Mouse (Mus musculus): Measurements from ENCODE around the gene Myt1. TPM values are rescaled to one million over a fixed set of nuclear protein-coding genes. Genes with fewer than 3 reads are reported as not detected.
A peak's percentile ranks its signal among the peaks of the same experiment; 100 is the strongest.

Gene Myt1
- total and polyA plus RNA-seq, 3 experiments = not detected

GRCm38 (mm10) chr2:181863791-181864535 lies 100.8 kb downstream of the Myt1 start, which contains the start of gene Polr3k (continued):
- 0 out of 2 replicates have a peak, but pooled peaks have one; percentile 20 for TF ChIP-seq BHLHE40 (IDR thresholded peaks at IDR 0.05; ENCODE audit: borderline replicate concordance, low read depth, low read length)
- 0 out of 2 replicates have a peak, but pooled peaks have one; percentile 25 for TF ChIP-seq CHD2 (IDR thresholded peaks at IDR 0.05; ENCODE audit: low read length)
- TF ChIP-seq UBTF (IDR thresholded peaks at IDR 0.05; ENCODE audit: borderline replicate concordance, insufficient read depth, low read depth, low read length) = no peak

GRCm38 (mm10) chr2:181864536-181864860 lies 101.4 kb downstream of the Myt1 start:
- Histone ChIP-seq H3K27me3 (ENCODE audit: control insufficient read depth in 1 of 2, insufficient read depth in 2 of 2, low read length in 2 of 2) (no peaks in the 10 kb centered on the region), H3K79me2 (ENCODE audit: control insufficient read depth, insufficient read depth, low read length, poor library complexity) (peaks cover 16% of the 10 kb centered on the region), H3K4me1 (ENCODE audit: control insufficient read depth in 1 of 2, insufficient read depth in 2 of 2, low read length in 2 of 2) (peaks cover 0 to 2% of the 10 kb centered on the region in 2 experiments; a peak in 1 of 4 replicates), H3K27ac (ENCODE audit: control insufficient read depth, low read depth, low read length) (peak overlapping the region; percentile 42), H3K9ac (ENCODE audit: control insufficient read depth, low read depth, low read length, poor library complexity, severe bottlenecking) (peak overlapping the region; percentile 67), H3K9me3 (replicated peaks; ENCODE audit: insufficient read depth, low read length) (no peaks in the 10 kb centered on the region), H3K4me3 (ENCODE audit: control insufficient read depth in 1 of 2, insufficient read depth in 1 of 2, low read depth in 2 of 2, low read length in 2 of 2) (peak overlapping the region; percentile 67 to 86), H3K36me3 (ENCODE audit: control insufficient read depth in 1 of 2, insufficient read depth in 2 of 2, low read length in 2 of 2) (peaks cover 6 to 9% of the 10 kb centered on the region in 2 experiments)
- TF ChIP-seq MYB (IDR thresholded peaks at IDR 0.05; ENCODE audit: low read depth, low read length) = no peak
- TF ChIP-seq RCOR1 (IDR thresholded peaks at IDR 0.05; ENCODE audit: low read depth, low read length) = no peak
- no peak for TF ChIP-seq CHD1 (IDR thresholded peaks at IDR 0.05; ENCODE audit: low read depth, low read length)
- no peak for TF ChIP-seq BHLHE40 (IDR thresholded peaks at IDR 0.05; ENCODE audit: borderline replicate concordance, low read depth, low read length)
- no peak for TF ChIP-seq HCFC1 (IDR thresholded peaks at IDR 0.05; ENCODE audit: low read depth, low read length)
- no peak for TF ChIP-seq MXI1 (IDR thresholded peaks at IDR 0.05; ENCODE audit: low read depth, low read length)
- no peak for TF ChIP-seq RAD21 (IDR thresholded peaks at IDR 0.05; ENCODE audit: low read depth, low read length)
- DNase-seq (ENCODE audit: low read depth, low spot score) = no peak

DNA sequence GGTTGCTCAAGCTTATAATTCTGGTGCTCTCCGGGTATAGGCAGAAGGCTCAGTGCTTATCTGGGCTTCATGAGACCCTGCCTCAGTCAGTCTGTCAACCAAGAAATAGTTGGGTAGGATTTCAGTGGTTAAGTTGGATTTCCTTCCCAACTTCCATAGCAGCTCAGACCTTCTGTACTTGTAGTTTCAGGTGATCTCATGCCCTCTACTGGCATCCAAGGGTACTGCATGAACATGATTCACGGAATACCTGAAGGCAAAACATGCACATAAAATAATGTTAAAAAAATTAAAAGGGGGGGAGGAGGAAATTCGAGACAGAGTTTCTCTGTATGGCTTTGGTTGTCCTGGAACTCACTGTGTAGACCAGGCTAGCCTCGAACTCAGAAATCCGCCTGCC lies 103.8 kb downstream of the Myt1 start:
- Histone ChIP-seq H3K4me1 (ENCODE audit: control insufficient read depth in 1 of 2, insufficient read depth in 2 of 2, low read length in 2 of 2) (peaks cover 0 to 2% of the 10 kb centered on the region in 2 experiments; a peak in 1 of 4 replicates), H3K4me3 (ENCODE audit: control insufficient read depth in 1 of 2, insufficient read depth in 1 of 2, low read depth in 2 of 2, low read length in 2 of 2) (no peak overlapping the region), H3K9me3 (replicated peaks; ENCODE audit: insufficient read depth, low read length) (no peaks in the 10 kb centered on the region), H3K79me2 (ENCODE audit: control insufficient read depth, insufficient read depth, low read length, poor library complexity) (peaks cover 16% of the 10 kb centered on the region), H3K27ac (ENCODE audit: control insufficient read depth, low read depth, low read length) (no peak overlapping the region), H3K9ac (ENCODE audit: control insufficient read depth, low read depth, low read length, poor library complexity, severe bottlenecking) (no peak overlapping the region), H3K36me3 (ENCODE audit: control insufficient read depth in 1 of 2, insufficient read depth in 2 of 2, low read length in 2 of 2) (peaks cover 9 to 11% of the 10 kb centered on the region in 2 experiments), H3K27me3 (ENCODE audit: control insufficient read depth in 1 of 2, insufficient read depth in 2 of 2, low read length in 2 of 2) (no peaks in the 10 kb centered on the region)
- no peak for TF ChIP-seq NRF1 (IDR thresholded peaks at IDR 0.05; ENCODE audit: insufficient read depth, low read depth, low read length, poor library complexity, severe bottlenecking)
- peak; percentile 46 to 88 (median 84) for TF ChIP-seq CTCF (IDR thresholded peaks at IDR 0.05 in 2 of 3, conservative IDR thresholded peaks at IDR 0.05 in 1 of 3; ENCODE audit: control insufficient read depth in 1 of 3, insufficient read depth in 1 of 3, low read depth in 2 of 3, low read length in 3 of 3, poor library complexity in 1 of 3, severe bottlenecking in 1 of 3)
- peak; percentile 68 for TF ChIP-seq ZC3H11A (IDR thresholded peaks at IDR 0.05; ENCODE audit: low read depth, low read length)
- 0 out of 2 replicates have a peak, but pooled peaks have one; percentile 24 for TF ChIP-seq MXI1 (IDR thresholded peaks at IDR 0.05; ENCODE audit: low read depth, low read length)
- TF ChIP-seq SMC3 (IDR thresholded peaks at IDR 0.05; ENCODE audit: low read depth, low read length) = peak; percentile 79
- no peak for TF ChIP-seq USF2 (IDR thresholded peaks at IDR 0.05; ENCODE audit: borderline replicate concordance in 1 of 2, insufficient read depth in 1 of 2, low read depth in 1 of 2, low read length in 2 of 2)
- no peak for TF ChIP-seq ZNF384 (IDR thresholded peaks at IDR 0.05; ENCODE audit: low read depth, low read length)
- peak; percentile 26; the same call in 1 of the 2 replicates for TF ChIP-seq SIN3A (IDR thresholded peaks at IDR 0.05; ENCODE audit: low read length)
- peak; percentile 75 for TF ChIP-seq RAD21 (IDR thresholded peaks at IDR 0.05; ENCODE audit: low read depth, low read length)
- DNase-seq (ENCODE audit: low read depth, low spot score) = peak; percentile 75
